Mouse (Mus musculus) stomach, postnatal 0 days (tissue): ENCODE measurements around the gene Sytl3.

Experiments
- CTCF ChIP-seq: IDR thresholded peaks from 2 replicates; pipeline ENCODE4 v1.5.1; 2016; ENCODE audit warnings: antibody characterized with exemption, low read depth, mild to moderate bottlenecking, moderate library complexity
- EP300 ChIP-seq: optimal IDR thresholded peaks from 2 replicates; pipeline ENCODE3; 2016; ENCODE audit warnings: antibody characterized with exemption

- no peak for TF ChIP-seq CTCF
- TF ChIP-seq EP300, result no peak
These were observed 85.5 kb downstream of the Sytl3 start for GRCm38 (mm10) chr17:6744366-6744765.
